Mouse (Mus musculus) bone marrow, adult 2 months (tissue): ENCODE results near the gene Aox3.

Experiments
- CTCF ChIP-seq: fragments of 200-500 bp; IDR thresholded peaks from 2 replicates; pipeline ENCODE4 v1.5.1; 2011; ENCODE audit warnings: low read length, control low read depth; ENCODE audit not compliant: control insufficient read depth, insufficient read depth
- POLR2A ChIP-seq: fragments of 200-500 bp; IDR thresholded peaks from 2 replicates; pipeline ENCODE4 v1.6.1; 2011; ENCODE audit warnings: low read depth, mild to moderate bottlenecking, control low read depth, low read length, borderline replicate concordance; ENCODE audit not compliant: control insufficient read depth

DNA sequence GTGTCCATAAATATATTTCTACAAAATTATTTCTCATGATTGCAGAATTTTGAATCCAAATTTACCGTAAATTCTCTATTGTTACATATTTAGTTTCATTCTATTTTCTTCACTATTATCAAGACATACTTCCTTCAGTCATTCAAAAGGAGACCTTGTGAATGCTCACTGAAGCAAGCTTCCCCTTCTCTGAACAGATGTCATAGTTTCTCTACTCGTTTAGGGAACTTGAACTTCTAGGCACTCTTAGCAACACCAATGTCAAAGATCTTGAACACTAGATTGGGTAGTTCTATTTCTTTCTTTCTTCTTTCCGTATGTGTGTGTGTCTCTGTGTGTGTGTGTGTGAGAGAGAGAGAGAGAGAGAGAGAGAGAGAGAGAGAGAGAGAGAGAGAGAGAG, 131.6 kb downstream of the Aox3 start:
- TF ChIP-seq POLR2A (no peak), CTCF (no peak)
